Mouse (Mus musculus) forebrain, embryonic 11.5 days (tissue): ENCODE measurements around the gene Tnfsf10. TPM values are rescaled to one million over a fixed set of nuclear protein-coding genes. Genes with fewer than 3 reads are reported as not detected.
"Not testable (repeated sequence)": the region's sequence is repeated elsewhere in the genome, so short reads cannot be mapped to it uniquely, and the experiment has no call there.

Experiments
- ATAC-seq: fragments of 200-750 bp; cut with Nextera tagmentation; replicated peaks from 2 replicates; pipeline ENCODE4 v1.8.0; 2017; ENCODE audit warnings: moderate TSS enrichment; ENCODE audit not compliant: low FRiP score
- DNase-seq: peaks from one replicate; pipeline ENCODE4 v3.0.0-alpha.2; 2017; ENCODE audit warnings: low spot score
- H3K27ac ChIP-seq: fragments of 300-500 bp; sonication (generic); 2 replicates; pipeline ENCODE4 v1.5.1; 2014; ENCODE audit warnings: low read depth, low read length
- H3K27me3 ChIP-seq: fragments of 300-500 bp; sonication (generic); 2 replicates; pipeline ENCODE4 v1.6.1; 2014; ENCODE audit warnings: mild to moderate bottlenecking, low read length, mixed read lengths; ENCODE audit not compliant: control insufficient read depth, insufficient read depth
- H3K36me3 ChIP-seq: fragments of 300-500 bp; sonication (generic); 2 replicates; pipeline ENCODE4 v1.6.1; 2014; ENCODE audit warnings: mild to moderate bottlenecking, low read length, moderate library complexity, mixed read lengths; ENCODE audit not compliant: control insufficient read depth, insufficient read depth
- H3K4me1 ChIP-seq: fragments of 300-500 bp; sonication (generic); replicated peaks from 2 replicates; pipeline ENCODE4 v1.6.1; 2014; ENCODE audit warnings: low read length, mixed read lengths; ENCODE audit not compliant: control insufficient read depth, insufficient read depth
- H3K4me2 ChIP-seq: fragments of 300-500 bp; sonication (generic); 2 replicates; pipeline ENCODE4 v1.6.1; 2014; ENCODE audit warnings: low read depth, mild to moderate bottlenecking, low read length, moderate library complexity, mixed read lengths; ENCODE audit not compliant: severe bottlenecking
- H3K4me3 ChIP-seq: fragments of 300-500 bp; sonication (generic); 2 replicates; pipeline ENCODE4 v1.5.1; 2014; ENCODE audit warnings: low read depth, low read length
- H3K9ac ChIP-seq: fragments of 300-500 bp; sonication (generic); 2 replicates; pipeline ENCODE4 v1.6.1; 2014; ENCODE audit warnings: low read length
- H3K9me3 ChIP-seq: fragments of 300-500 bp; sonication (generic); 2 replicates; pipeline ENCODE4 v1.6.1; 2016; ENCODE audit warnings: low read length, mixed read lengths; ENCODE audit not compliant: control insufficient read depth
- WGBS: fragments of 180-500 bp; shearing (Covaris S2); extraction: QIAGEN DNeasy Blood & Tissue Kit; methylation state at CpG from one replicate; pipeline ENCODE4 v1.1.7; 2014; 5-methylcytosine and 5-hydroxymethylcytosine counted together
- polyA plus RNA-seq: library from polyadenylated mRNA; unstranded; fragments of >200 nt; fragmentation: Nextera tagmentation; extraction: Ambion mirVana; gene quantifications from 2 replicates; pipeline ENCODE4 v1.2.1, GENCODE M21; 2014

Gene Tnfsf10
- polyA plus RNA-seq = not detected in 2 replicates

- no peak within 1 kb of the TSS for H3K9ac ChIP-seq
- H3K27ac ChIP-seq = no peak within 1 kb of the TSS
- H3K4me3 ChIP-seq = no peak within 1 kb of the TSS
- H3K27me3 ChIP-seq = no peaks in the 10 kb centered on the region
- no peaks in the 10 kb centered on the region for H3K4me1 ChIP-seq
- DNase-seq (no peak), ATAC-seq (no peak)
- H3K9me3 ChIP-seq = no peaks in the 10 kb centered on the region
- H3K36me3 ChIP-seq = no peaks in the 10 kb centered on the region
- WGBS = 79% methylated on average over 9 of the region's 9 CpGs
- H3K4me2 ChIP-seq = no peak within 1 kb of the TSS
Measured at GRCm38 (mm10) chr3:27316559-27317287, at the start of gene Tnfsf10. TSS of gene Tnfsf10 (plus strand) at chr3:27317028.

DNA sequence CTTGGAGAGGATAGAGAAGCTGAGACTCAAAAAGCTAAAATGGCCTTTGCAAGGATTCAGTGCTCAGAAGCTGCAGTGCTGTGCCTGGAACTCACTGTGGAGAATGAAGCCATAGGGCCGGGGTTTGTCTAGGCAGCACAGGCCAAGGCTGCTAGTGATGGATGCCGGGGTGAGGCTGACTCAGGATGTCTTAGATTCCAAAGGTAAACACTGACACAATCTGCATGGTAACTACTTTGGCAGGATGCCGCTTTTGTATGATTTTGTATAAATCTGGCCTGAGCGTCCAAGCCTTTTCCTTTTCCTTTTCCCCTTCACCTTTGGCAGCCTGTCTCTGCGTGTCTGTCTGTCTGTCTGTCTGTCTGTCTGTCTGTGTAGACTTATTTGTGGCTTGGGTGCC is 49.5 kb upstream of the Tnfsf10 start:
- DNase-seq (no peak), ATAC-seq (no peak)
- H3K4me1 ChIP-seq = no peaks in the 10 kb centered on the region
- H3K4me3 ChIP-seq = no peak overlapping the region
- no peak overlapping the region for H3K9ac ChIP-seq
- H3K36me3 ChIP-seq = no peaks in the 10 kb centered on the region
- WGBS = 85% methylated on average over 5 of the region's 5 CpGs
- H3K27ac ChIP-seq = no peak overlapping the region
- H3K4me2 ChIP-seq = no peak overlapping the region
- H3K27me3 ChIP-seq = no peaks in the 10 kb centered on the region
- H3K9me3 ChIP-seq = no peaks in the 10 kb centered on the region

DNA sequence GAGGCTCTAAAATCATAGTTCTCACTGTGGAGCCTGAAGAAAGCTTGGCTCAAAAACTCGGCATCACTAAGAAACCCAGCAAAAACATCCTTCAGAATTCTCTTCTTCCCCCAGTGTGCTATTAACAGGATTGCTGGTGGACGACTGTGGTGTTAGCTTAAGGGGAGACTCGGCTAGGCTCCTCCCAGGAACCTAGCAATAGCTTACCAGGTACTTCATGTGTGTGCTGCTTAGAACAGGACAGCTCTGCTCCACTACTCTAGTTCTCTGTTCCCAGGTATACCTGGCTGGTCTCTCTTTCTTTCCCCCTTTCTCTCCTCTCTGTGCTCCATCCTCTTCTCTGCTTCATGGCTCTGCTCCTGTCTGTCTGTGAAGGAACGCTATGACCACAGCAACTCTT is 48.9 kb upstream of the Tnfsf10 start:
- no peak for ATAC-seq
- no peaks in the 10 kb centered on the region for H3K9me3 ChIP-seq
- H3K9ac ChIP-seq = no peak overlapping the region
- no peaks in the 10 kb centered on the region for H3K27me3 ChIP-seq
- no peak overlapping the region for H3K4me2 ChIP-seq
- H3K4me1 ChIP-seq = no peaks in the 10 kb centered on the region
- H3K4me3 ChIP-seq = no peak overlapping the region
- H3K36me3 ChIP-seq = no peaks in the 10 kb centered on the region
- no peak overlapping the region for H3K27ac ChIP-seq
- WGBS = 74% methylated on average over 4 of the region's 4 CpGs
- DNase-seq = no peak

DNA sequence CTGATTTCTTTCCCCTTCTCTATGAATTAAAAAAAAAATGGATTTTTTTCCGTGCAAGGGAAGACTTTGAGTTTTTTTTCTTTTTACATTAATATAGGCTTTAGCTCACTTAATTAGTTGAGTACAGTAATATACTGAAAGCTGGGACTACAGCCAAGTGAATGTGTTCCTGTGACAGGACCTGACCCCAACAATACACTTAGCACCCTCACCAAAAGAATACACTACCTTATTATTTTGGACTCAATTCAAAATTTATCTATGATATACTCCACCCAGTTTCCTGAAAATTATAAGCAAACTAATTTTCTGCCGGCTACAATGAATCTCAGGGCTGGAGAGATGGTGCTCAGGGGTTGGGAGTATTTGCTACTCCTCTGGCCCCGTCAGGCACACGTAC is 47.7 kb upstream of the Tnfsf10 start:
- ATAC-seq (no peak), DNase-seq (no peak)
- WGBS = 92% methylated on average over 4 of the region's 4 CpGs
- Histone ChIP-seq H3K4me2 (no peak overlapping the region), H3K36me3 (no peaks in the 10 kb centered on the region), H3K9ac (no peak overlapping the region), H3K27ac (no peak overlapping the region), H3K9me3 (no peaks in the 10 kb centered on the region), H3K27me3 (no peaks in the 10 kb centered on the region), H3K4me3 (no peak overlapping the region), H3K4me1 (peaks cover 4% of the 10 kb centered on the region; the same call in 1 of the 2 replicates)

GRCm38 (mm10) chr3:27270160-27270962 is 46.5 kb upstream of the Tnfsf10 start:
- peaks cover 4% of the 10 kb centered on the region; the same call in 1 of the 2 replicates for H3K4me1 ChIP-seq
- no peak overlapping the region for H3K27ac ChIP-seq
- no peaks in the 10 kb centered on the region for H3K27me3 ChIP-seq
- no peaks in the 10 kb centered on the region for H3K9me3 ChIP-seq
- no peak overlapping the region for H3K4me3 ChIP-seq
- H3K36me3 ChIP-seq = no peaks in the 10 kb centered on the region
- DNase-seq = no peak
- no peak overlapping the region for H3K9ac ChIP-seq
- 43% methylated on average over 11 of the region's 11 CpGs for WGBS
- no peak overlapping the region for H3K4me2 ChIP-seq
- ATAC-seq = no peak

GRCm38 (mm10) chr3:27272926-27273745 is 43.7 kb upstream of the Tnfsf10 start:
- WGBS = 18% methylated on average over 7 of the region's 7 CpGs
- Histone ChIP-seq H3K36me3 (no peaks in the 10 kb centered on the region), H3K27me3 (no peaks in the 10 kb centered on the region), H3K27ac (no peak overlapping the region), H3K9me3 (no peaks in the 10 kb centered on the region), H3K4me2 (no peak overlapping the region), H3K4me3 (no peak overlapping the region), H3K4me1 (peaks cover 4% of the 10 kb centered on the region; the same call in 1 of the 2 replicates), H3K9ac (no peak overlapping the region)
- DNase-seq (no peak), ATAC-seq (no peak)

DNA sequence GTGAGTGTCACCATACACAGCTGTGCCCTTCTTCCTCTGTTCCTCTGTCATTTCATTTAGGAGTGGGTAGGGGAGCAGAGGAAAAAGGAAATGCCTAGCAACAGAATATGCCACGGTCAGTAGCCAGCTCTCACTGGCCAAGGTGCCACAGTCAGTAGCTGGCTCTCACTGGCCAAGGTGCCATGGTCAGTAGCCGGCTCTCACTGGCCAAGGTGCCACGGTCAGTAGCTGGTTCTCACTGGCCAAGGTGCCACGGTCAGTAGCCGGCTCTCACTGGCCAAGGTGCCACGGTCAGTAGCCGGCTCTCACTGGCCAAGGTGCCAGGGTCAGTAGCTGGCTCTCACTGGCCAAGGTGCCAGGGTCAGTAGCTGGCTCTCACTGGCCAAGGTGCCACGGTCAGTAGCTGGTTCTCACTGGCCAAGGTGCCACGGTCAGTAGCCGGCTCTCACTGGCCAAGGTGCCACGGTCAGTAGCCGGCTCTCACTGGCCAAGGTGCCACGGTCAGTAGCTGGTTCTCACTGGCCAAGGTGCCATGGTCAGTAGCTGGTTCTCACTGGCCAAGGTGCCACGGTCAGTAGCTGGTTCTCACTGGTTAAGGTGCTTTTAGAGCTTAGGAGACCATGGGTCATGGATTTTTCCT is 37.4 kb upstream of the Tnfsf10 start:
- not testable (repeated sequence) for H3K27me3 ChIP-seq, H3K4me2 ChIP-seq, H3K9ac ChIP-seq, ATAC-seq, H3K4me1 ChIP-seq, H3K9me3 ChIP-seq, DNase-seq, H3K36me3 ChIP-seq, H3K4me3 ChIP-seq, H3K27ac ChIP-seq
- WGBS = 95% methylated on average over 14 of the region's 14 CpGs

- no peaks in the 10 kb centered on the region for H3K4me1 ChIP-seq
- no peaks in the 10 kb centered on the region for H3K36me3 ChIP-seq
- no peak overlapping the region for H3K27ac ChIP-seq
- no peak overlapping the region for H3K9ac ChIP-seq
- H3K9me3 ChIP-seq = no peaks in the 10 kb centered on the region
- WGBS = 71% methylated on average over 11 of the region's 11 CpGs
- H3K27me3 ChIP-seq = no peaks in the 10 kb centered on the region
- DNase-seq = no peak
- H3K4me3 ChIP-seq = no peak overlapping the region
- H3K4me2 ChIP-seq = no peak overlapping the region
- no peak for ATAC-seq
Measured at GRCm38 (mm10) chr3:27280280-27280749, 36.5 kb upstream of the Tnfsf10 start.
